ENCODE assay signal across 31 mouse cellular contexts in the genomic region with DNA sequence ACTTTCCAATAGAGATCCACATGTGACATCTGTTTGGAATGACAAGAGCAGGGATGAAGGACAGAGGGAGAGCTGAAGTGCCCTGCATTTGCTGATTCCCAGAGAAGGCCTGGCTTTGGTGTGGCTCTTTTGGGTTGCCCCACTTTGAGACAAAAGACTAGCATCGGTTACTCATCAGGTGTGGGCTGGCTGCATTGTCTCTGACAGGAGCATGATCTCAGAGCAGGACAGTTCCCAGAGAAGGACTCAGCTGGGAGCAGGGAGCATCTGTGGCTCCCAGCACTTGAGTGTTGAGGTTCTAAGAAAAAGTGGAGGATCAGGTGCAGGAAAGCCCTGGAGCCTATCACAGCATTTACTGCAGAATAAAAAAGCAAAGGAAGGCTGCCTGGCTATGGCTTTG.
"Had no signal": no experiment of that assay in that cellular context is flagged by ENCODE, and none has a peak within 500 bp of the region (broad histone marks: within the 10 kb centered on the region; RNA-seq: fewer than 3 reads in every experiment).

No protein-coding gene starts in this region.

- ATAC-seq: liver, embryonic 12.5 days; liver, postnatal 0 days; lung, postnatal 0 days; midbrain, embryonic 13.5 days; midbrain, embryonic 15.5 days; midbrain, embryonic 16.5 days had no signal

- H3K27ac ChIP-seq: limb, embryonic 10.5 days; limb, embryonic 12.5 days; limb, embryonic 13.5 days; limb, embryonic 15.5 days; liver, embryonic 12.5 days; liver, embryonic 13.5 days; liver, embryonic 14.5 days; liver, embryonic 15.5 days; lung, embryonic 15.5 days; macrophage; midbrain, embryonic 10.5 days; midbrain, embryonic 12.5 days; midbrain, embryonic 13.5 days; midbrain, embryonic 15.5 days; neural tube, embryonic 12.5 days had no signal

- H3K4me3 ChIP-seq: limb, embryonic 10.5 days; limb, embryonic 12.5 days; limb, embryonic 13.5 days; limb, embryonic 15.5 days; liver, embryonic 12.5 days; liver, embryonic 13.5 days; liver, embryonic 15.5 days; lung, embryonic 15.5 days; megakaryocyte, embryonic 14.5 days; midbrain, embryonic 10.5 days; midbrain, embryonic 12.5 days; midbrain, embryonic 13.5 days; midbrain, embryonic 15.5 days; myocyte; neural tube, embryonic 12.5 days had no signal

- DNase-seq: left cerebral cortex, postnatal 4 days; liver; liver, embryonic 13.5 days; liver, postnatal 0 days; lung, adult 18-20 months; lung, embryonic 14.5 days; lung, postnatal 10 days; lung, postnatal 14 days; lung, postnatal 36 days; lung, postnatal 4 days; midbrain, embryonic 14.5 days had no signal

- H3K27me3 ChIP-seq: limb, embryonic 12.5 days; limb, embryonic 13.5 days; limb, embryonic 15.5 days; lung, embryonic 15.5 days; midbrain, embryonic 13.5 days; midbrain, embryonic 15.5 days; neural tube, embryonic 12.5 days had no signal

- H3K4me1 ChIP-seq: limb, embryonic 12.5 days; limb, embryonic 13.5 days; limb, embryonic 15.5 days; liver, embryonic 12.5 days; liver, embryonic 13.5 days; liver, embryonic 15.5 days; lung, embryonic 15.5 days; midbrain, embryonic 10.5 days; midbrain, embryonic 12.5 days; midbrain, embryonic 13.5 days; midbrain, embryonic 15.5 days; neural tube, embryonic 12.5 days had no signal

- H3K4me2 ChIP-seq: limb, embryonic 12.5 days; limb, embryonic 13.5 days; limb, embryonic 15.5 days; liver, embryonic 11.5 days; liver, embryonic 12.5 days; liver, embryonic 13.5 days; liver, embryonic 15.5 days; lung, embryonic 14.5 days; lung, embryonic 15.5 days; midbrain, embryonic 11.5 days; midbrain, embryonic 12.5 days; midbrain, embryonic 13.5 days; midbrain, embryonic 15.5 days; neural tube, embryonic 12.5 days had no signal

- H3K36me3 ChIP-seq: limb, embryonic 10.5 days; limb, embryonic 12.5 days; limb, embryonic 13.5 days; limb, embryonic 15.5 days; liver, embryonic 12.5 days; liver, embryonic 13.5 days; liver, embryonic 15.5 days; lung, embryonic 15.5 days; midbrain, embryonic 10.5 days; midbrain, embryonic 12.5 days; midbrain, embryonic 13.5 days; midbrain, embryonic 15.5 days; neural tube, embryonic 12.5 days had no signal

- H3K9ac ChIP-seq: limb, embryonic 12.5 days; limb, embryonic 13.5 days; limb, embryonic 15.5 days; liver, embryonic 12.5 days; liver, embryonic 13.5 days; liver, embryonic 14.5 days; liver, embryonic 15.5 days; liver, postnatal 0 days; lung, embryonic 14.5 days; lung, embryonic 15.5 days; midbrain, embryonic 12.5 days; midbrain, embryonic 13.5 days; midbrain, embryonic 15.5 days; neural tube, embryonic 12.5 days had no signal

- H3K9me3 ChIP-seq: limb, embryonic 10.5 days; limb, embryonic 12.5 days; limb, embryonic 13.5 days; limb, embryonic 15.5 days; liver, embryonic 12.5 days; liver, embryonic 13.5 days; liver, embryonic 15.5 days; lung, embryonic 15.5 days; midbrain, embryonic 10.5 days; midbrain, embryonic 12.5 days; midbrain, embryonic 13.5 days; midbrain, embryonic 15.5 days; neural tube, embryonic 12.5 days had no signal
